Mouse (Mus musculus): ENCODE results near the gene Tdrd6.
A peak's percentile ranks its signal among the peaks of the same experiment; 100 is the strongest.

Gene Tdrd6

GRCm38 (mm10) chr17:43629496-43630426 is at the start of gene Tdrd6:
TSS of gene Tdrd6 (minus strand) at chr17:43630299.
- no peak for DNase-seq (ENCODE audit: low spot score in 2 of 2)

GRCm38 (mm10) chr17:43677317-43677716 is 47.2 kb upstream of the Tdrd6 start:
- no peak for DNase-seq (ENCODE audit: low spot score in 2 of 2)

GRCm38 (mm10) chr17:43676241-43676640 is 46.1 kb upstream of the Tdrd6 start:
- no peak for DNase-seq (ENCODE audit: low spot score in 2 of 2)

GRCm38 (mm10) chr17:43675228-43675627 is 45.1 kb upstream of the Tdrd6 start:
- no peak for DNase-seq (ENCODE audit: low spot score in 2 of 2)

GRCm38 (mm10) chr17:43671907-43672306 is 41.8 kb upstream of the Tdrd6 start:
- DNase-seq (ENCODE audit: low spot score in 2 of 2): no peak

- DNase-seq (ENCODE audit: low spot score in 2 of 2): no peak
Observed at GRCm38 (mm10) chr17:43669145-43669695, 39.1 kb upstream of the Tdrd6 start.

GRCm38 (mm10) chr17:43667290-43667843 is 37.3 kb upstream of the Tdrd6 start, which contains the start of gene Cyp39a1:
TSS of gene Cyp39a1 (plus strand) at chr17:43667425.
- DNase-seq (ENCODE audit: low spot score in 2 of 2): no peak

GRCm38 (mm10) chr17:43666576-43667289 is 36.6 kb upstream of the Tdrd6 start, which contains the start of gene Slc25a27:
TSS of gene Slc25a27 (minus strand) at chr17:43667214.
- peak; percentile 68 to 73 for DNase-seq (ENCODE audit: low spot score in 2 of 2)

- DNase-seq (ENCODE audit: low spot score in 2 of 2): no peak
Observed at GRCm38 (mm10) chr17:43651314-43652046, 21.4 kb upstream of the Tdrd6 start.

GRCm38 (mm10) chr17:43649641-43650436 is 19.7 kb upstream of the Tdrd6 start:
- peak in 1 of 2 experiments; percentile 35 for DNase-seq (ENCODE audit: low spot score in 2 of 2)

GRCm38 (mm10) chr17:43646925-43647324 is 16.8 kb upstream of the Tdrd6 start:
- DNase-seq (ENCODE audit: low spot score in 2 of 2): no peak

- DNase-seq (ENCODE audit: low spot score in 2 of 2): peak; percentile 14 to 23
Observed at GRCm38 (mm10) chr17:43645136-43645535, 15.0 kb upstream of the Tdrd6 start.

GRCm38 (mm10) chr17:43644375-43644774 is 14.3 kb upstream of the Tdrd6 start:
- no peak for DNase-seq (ENCODE audit: low spot score in 2 of 2)

GRCm38 (mm10) chr17:43643191-43643590 is 13.1 kb upstream of the Tdrd6 start:
- DNase-seq (ENCODE audit: low spot score in 2 of 2): no peak

- DNase-seq (ENCODE audit: low spot score in 2 of 2): no peak
Observed at GRCm38 (mm10) chr17:43640825-43641224, 10.7 kb upstream of the Tdrd6 start.

- no peak for DNase-seq (ENCODE audit: low spot score in 2 of 2)
Observed at GRCm38 (mm10) chr17:43637146-43637545, 7.0 kb upstream of the Tdrd6 start.

- DNase-seq (ENCODE audit: low spot score in 2 of 2): no peak
Observed at GRCm38 (mm10) chr17:43630427-43630760, 295 bp upstream of the Tdrd6 start.

GRCm38 (mm10) chr17:43629026-43629495 is 1.0 kb downstream of the Tdrd6 start:
- DNase-seq (ENCODE audit: low spot score in 2 of 2): no peak

GRCm38 (mm10) chr17:43628246-43628645 is 1.9 kb downstream of the Tdrd6 start:
- DNase-seq (ENCODE audit: low spot score in 2 of 2): no peak

- no peak for DNase-seq (ENCODE audit: low spot score in 2 of 2)
Observed at GRCm38 (mm10) chr17:43622076-43622475, 8.0 kb downstream of the Tdrd6 start.

Measured in thymus, postnatal 10 days (tissue).